Mouse (Mus musculus) large intestine, adult 2 months (tissue): ENCODE data around the gene Serpina3m. TPM values are rescaled to one million over a fixed set of nuclear protein-coding genes. Genes with fewer than 3 reads are reported as not detected.
"Not testable (repeated sequence)": the region's sequence is repeated elsewhere in the genome, so short reads cannot be mapped to it uniquely, and the experiment has no call there.

Experiments
- DNase-seq: peaks from one replicate; pipeline ENCODE4 v3.0.0-alpha.2; 2012; ENCODE audit warnings: low read depth, low spot score
- WGBS: fragments of 180-500 bp; shearing (Covaris S2); methylation state at CpG from one replicate; pipeline ENCODE4 v1.1.7; 2018; 5-methylcytosine and 5-hydroxymethylcytosine counted together
- polyA plus RNA-seq: library from polyadenylated mRNA; depleted of rRNA; stranded (reverse); fragments of >200 nt; gene quantifications from 2 replicates; pipeline ENCODE4 v1.2.3, GENCODE M21; 2012; rRNA removed

The Serpina3m gene
- polyA plus RNA-seq: 0.11 and 0.16 TPM in 2 replicates

GRCm38 (mm10) chr12:104338226-104338625 lies at the start of gene Serpina3m, which contains the start of gene Serpina3k:
Gene Serpina3m (plus strand): TSS chr12:104338486.
Gene Serpina3k (plus strand): TSS chr12:104338486.
- DNase-seq: not testable (repeated sequence)
- WGBS: 80% methylated on average over 3 of the region's 3 CpGs

DNA sequence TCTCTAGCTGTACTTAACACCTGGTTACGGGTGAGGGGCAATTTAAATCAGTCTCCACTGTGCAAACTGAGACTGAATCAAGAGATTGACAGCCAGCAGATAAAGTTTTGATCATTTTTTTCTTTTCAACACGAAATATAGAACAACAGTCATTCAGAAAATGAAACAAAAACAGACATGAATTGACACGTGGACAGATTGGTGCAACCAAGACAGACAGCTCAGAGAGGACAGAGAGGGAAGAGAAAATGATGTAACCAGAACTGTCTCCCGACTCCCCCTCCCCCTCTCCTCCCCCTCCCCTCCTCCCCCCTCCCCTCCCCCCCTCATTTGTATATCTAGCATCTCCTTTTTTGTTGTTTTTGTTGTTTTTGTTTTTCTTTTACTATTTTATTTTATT lies 48.4 kb upstream of the Serpina3m start:
- WGBS: 40% methylated on average over 4 of the region's 4 CpGs
- DNase-seq: no peak

DNA sequence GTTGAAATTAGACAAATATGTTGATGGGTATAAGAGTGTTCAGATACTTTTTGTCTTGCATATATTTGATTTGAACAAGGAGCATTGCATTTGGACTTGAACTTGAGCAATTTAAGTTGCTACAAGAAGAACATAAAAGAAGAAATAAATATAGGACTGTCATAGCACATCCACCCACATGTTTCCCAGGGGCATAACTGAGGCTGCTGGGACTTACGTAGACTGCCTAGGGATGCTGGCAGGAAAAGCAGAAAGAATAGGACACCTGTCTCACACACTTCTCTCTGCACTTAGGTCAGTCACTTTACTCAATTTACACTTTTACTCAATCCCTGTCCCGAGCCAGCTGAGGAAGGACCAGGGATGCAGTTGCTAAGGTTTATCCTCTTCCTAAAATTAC lies 44.3 kb upstream of the Serpina3m start:
- no peak for DNase-seq
- WGBS: 86% methylated on average over 2 of the region's 2 CpGs

DNA sequence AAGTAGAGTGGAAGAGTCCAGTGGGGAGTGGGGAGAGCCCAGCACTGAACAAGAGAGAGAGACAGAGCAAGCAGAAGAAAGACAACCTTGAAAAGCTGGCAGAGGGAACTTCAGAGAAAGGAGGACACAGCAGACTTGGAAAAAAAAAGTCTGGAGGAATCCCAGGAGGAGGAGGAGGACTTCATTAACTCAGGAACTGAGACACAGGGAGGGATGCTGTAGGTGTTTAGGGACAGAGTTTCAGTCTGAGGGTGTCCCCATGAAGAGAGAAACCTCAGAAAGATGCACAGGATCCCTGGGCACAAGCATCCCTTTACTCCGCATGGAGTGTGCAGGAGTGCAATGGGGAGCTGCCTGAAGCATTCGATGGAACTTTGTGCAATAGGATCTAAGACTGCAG lies 40.2 kb upstream of the Serpina3m start:
- no peak for DNase-seq
- 88% methylated on average over 2 of the region's 2 CpGs for WGBS

GRCm38 (mm10) chr12:104305991-104306390 lies 32.3 kb upstream of the Serpina3m start:
- 28% methylated on average over 4 of the region's 4 CpGs for WGBS

GRCm38 (mm10) chr12:104314253-104314652 lies 24.0 kb upstream of the Serpina3m start, which contains the start of gene Serpina3j:
Gene Serpina3j (plus strand): TSS chr12:104314553.
- WGBS: 73% methylated on average over 1 of the region's 1 CpGs
- no peak for DNase-seq

More at GRCm38 (mm10) chr12:104305991-104306390, 32.3 kb upstream of the Serpina3m start:
- DNase-seq: no peak

DNA sequence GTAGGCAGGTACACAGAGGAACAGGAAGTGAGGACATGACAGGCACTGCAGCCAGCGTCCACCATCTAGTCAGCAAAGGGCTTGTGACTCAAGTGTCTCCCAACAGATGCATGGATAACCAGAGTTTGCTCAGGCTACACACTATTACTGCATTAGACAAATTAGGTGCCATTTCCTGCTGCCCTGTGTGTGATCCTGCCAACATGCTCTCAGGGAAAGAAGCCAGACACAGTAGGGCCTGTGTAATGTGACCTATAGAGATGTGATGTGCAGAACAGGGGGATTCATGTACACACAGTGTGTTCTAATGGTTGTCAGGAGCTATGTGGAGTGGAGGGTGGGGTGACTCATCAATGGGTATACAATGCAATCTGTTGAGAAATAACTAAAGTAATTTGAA lies 15.8 kb upstream of the Serpina3m start:
- no peak for DNase-seq
- WGBS: 54% methylated on average over 1 of the region's 1 CpGs

- DNase-seq: no peak
- 35% methylated on average over 1 of the region's 1 CpGs for WGBS
Observed at GRCm38 (mm10) chr12:104331701-104332100, 6.6 kb upstream of the Serpina3m start.

DNA sequence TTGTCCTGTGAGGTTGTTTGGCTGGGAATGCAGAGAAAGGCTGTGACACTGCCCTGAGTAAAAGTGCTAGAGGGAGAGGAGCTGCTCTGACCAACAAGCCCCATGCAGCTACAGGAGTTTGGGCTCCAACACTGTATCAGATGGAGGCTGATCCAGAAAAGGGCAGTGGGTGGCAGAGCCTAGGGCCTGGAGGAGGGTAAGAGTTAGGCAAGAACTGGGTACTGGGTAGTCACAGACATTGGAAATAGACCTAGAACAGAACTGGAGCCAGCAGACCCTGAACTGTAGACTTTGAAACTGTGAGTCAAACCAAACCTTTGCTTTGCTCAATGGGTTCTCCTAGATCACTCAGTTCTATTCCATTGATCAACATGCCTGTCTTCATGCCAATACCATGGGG lies 1.4 kb upstream of the Serpina3m start:
- DNase-seq: not testable (repeated sequence)

GRCm38 (mm10) chr12:104338705-104339104 lies 419 bp downstream of the Serpina3m start:
- DNase-seq: no peak
- 90% methylated on average over 3 of the region's 3 CpGs for WGBS

DNA sequence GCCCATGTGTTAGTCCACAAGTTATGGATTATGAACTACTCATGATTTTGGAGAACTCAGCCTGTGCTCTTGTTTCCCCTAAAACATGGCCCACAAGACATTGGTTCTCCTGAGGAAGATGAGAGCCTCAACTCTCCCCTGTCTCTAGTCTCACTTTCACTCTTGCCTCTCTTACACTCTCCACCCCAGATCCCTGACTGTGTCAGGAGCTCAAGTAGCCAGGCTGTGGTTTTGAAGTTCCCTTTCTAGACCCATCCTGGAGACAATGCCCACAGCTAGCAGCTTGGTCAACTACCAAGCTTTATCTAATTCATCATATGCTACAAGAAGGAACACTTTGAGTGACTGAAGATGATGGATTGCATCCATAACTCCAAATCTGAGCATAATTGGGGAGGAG lies 4.2 kb downstream of the Serpina3m start:
- DNase-seq: not testable (repeated sequence)

GRCm38 (mm10) chr12:104345181-104345580 lies 6.9 kb downstream of the Serpina3m start:
- DNase-seq: no peak

GRCm38 (mm10) chr12:104345707-104346106 lies 7.4 kb downstream of the Serpina3m start:
- DNase-seq: no peak

More at GRCm38 (mm10) chr12:104345181-104345580, 6.9 kb downstream of the Serpina3m start:
- 73% methylated on average over 2 of the region's 2 CpGs for WGBS

DNA sequence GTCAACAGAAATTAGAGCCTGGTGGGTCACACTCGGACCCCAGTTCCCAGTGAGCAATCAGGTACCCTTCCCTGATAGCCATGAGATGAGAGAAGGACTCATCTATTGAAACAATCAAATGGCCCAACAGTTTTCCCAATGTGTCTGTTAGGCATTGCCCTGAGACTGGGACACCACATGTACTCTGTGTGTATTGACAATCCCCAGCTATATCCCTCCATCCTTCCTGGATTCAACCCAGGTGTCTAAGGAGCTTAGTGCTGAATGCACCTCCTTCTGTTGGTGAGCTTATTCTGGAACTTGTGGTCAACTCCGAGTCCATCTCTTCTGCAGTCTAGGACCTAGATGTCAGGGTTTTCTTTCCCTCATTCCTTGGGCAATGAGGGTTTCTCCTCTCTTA lies 8.8 kb downstream of the Serpina3m start:
- 73% methylated on average over 2 of the region's 2 CpGs for WGBS
- no peak for DNase-seq

DNA sequence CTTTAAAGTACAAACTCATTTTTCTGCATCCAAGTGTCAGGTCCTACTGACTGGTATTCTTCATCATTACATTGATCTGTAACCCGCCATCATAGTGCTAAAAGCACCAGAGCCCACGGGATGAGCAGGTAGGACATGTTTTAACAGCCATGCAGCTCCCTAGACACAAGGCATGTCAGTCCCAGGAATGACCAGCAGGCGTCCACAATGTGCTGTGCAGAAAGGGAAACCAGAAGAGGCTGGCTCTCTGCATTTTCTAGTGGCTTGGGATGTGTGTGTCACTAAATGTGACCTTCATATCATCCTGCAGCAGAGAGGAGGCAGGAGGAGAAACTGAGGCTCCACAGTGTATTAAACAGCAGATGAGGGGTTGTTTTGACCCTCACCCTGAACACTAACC lies 13.5 kb downstream of the Serpina3m start:
- not testable (repeated sequence) for DNase-seq
- 23% methylated on average over 3 of the region's 3 CpGs for WGBS

- 65% methylated on average over 3 of the region's 3 CpGs for WGBS
Observed at GRCm38 (mm10) chr12:104356006-104356405, 17.7 kb downstream of the Serpina3m start.

GRCm38 (mm10) chr12:104369986-104370385 lies 31.7 kb downstream of the Serpina3m start:
- no peak for DNase-seq
- 80% methylated on average over 3 of the region's 3 CpGs for WGBS

More at GRCm38 (mm10) chr12:104356006-104356405, 17.7 kb downstream of the Serpina3m start:
- DNase-seq: no peak

- DNase-seq: not testable (repeated sequence)
- 75% methylated on average over 5 of the region's 5 CpGs for WGBS
Observed at GRCm38 (mm10) chr12:104377179-104377578, 38.9 kb downstream of the Serpina3m start.

DNA sequence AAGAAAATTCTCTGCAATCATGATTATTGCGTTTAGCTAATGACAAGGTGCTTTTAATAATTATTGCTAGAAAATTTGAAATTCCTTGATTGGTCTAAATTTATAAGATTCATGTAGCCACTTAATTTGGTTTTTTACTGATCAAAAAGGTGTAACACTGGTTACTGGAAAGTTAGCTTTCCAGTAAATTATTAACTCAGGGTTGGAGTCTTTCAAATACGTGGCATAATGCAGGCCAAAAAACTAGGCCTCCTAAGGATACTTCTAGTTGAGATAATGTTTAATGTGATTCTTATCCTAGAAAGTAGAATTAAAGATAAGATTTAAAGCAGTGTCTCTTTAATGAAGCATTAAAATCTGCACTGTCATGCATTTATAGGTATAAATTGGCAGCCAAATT lies 40.1 kb downstream of the Serpina3m start:
- WGBS: 53% methylated on average over 2 of the region's 2 CpGs
- DNase-seq: not testable (repeated sequence)

DNA sequence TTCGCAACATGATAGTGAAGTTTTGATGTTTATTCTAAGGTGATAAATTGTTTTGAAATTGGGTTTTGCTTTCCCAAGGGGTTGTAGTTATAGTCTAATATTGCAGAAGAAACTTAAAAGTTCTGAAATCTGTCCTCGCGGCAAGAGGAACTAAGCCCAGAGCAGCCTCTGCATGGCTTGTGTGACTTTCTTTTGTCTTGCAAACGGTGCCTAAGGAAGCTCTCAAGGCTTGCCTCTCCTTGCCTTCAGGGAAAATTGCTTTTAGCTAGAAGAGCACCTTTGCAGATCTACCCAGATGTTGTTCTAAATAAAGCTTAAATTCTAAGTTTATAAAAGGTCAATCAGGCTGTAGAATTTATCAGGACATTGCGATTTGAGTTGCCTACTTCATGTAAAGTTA lies 40.5 kb downstream of the Serpina3m start:
- 57% methylated on average over 5 of the region's 5 CpGs for WGBS
- DNase-seq: not testable (repeated sequence)

DNA sequence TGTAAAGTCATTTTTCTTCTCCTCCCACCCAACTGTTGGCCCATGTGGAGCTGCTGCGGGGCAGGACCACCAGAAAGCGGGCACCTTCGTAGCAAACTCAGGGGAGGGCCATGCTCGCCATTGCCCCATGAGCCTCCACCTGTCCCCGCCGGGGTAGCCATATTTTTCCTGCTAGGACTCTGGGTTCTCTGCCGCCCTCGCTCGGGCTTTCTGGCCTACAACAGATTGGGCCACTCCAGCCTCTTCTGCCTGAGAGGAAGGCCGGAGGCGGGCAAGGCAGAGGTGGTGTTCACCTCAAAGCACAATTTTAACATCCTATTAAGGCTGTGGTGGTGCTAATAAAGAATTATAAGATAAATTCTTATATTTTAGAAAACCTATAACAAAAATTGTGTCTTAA lies 41.6 kb downstream of the Serpina3m start:
- 94% methylated on average over 11 of the region's 11 CpGs for WGBS
- DNase-seq: no peak

DNA sequence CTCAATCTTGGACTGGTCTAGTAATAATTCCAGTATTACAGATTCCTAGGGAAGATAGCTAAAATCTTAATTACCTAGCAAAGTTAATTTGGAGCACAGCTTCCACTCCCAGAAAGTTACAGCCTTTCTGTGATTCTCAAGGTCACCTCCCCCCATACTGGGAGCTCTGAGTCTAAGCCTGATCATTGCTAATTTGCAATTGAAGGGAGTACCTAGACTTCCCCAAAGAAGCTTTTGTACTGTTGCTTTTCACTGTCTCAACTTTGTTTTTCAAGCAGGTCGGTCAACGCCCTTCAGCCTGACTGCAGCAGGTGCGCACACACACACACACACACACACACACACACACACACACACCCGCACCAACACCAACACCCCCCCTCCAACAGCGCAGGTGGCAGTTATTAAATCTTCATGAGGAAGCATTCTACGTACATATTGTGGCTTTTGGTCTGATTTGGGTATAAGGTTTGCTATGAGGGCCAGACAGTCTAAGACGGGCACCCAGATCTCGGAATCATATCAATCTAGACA lies 42.9 kb downstream of the Serpina3m start:
- WGBS: 90% methylated on average over 8 of the region's 8 CpGs
- DNase-seq: not testable (repeated sequence)
